Mouse (Mus musculus) bone marrow, adult 2 months (tissue): ENCODE results near the gene Kcnd3.

Source experiments
- CTCF ChIP-seq: fragments of 200-500 bp; IDR thresholded peaks from 2 replicates; pipeline ENCODE4 v1.5.1; 2011; ENCODE audit warnings: low read length, control low read depth; ENCODE audit not compliant: control insufficient read depth, insufficient read depth
- POLR2A ChIP-seq: fragments of 200-500 bp; IDR thresholded peaks from 2 replicates; pipeline ENCODE4 v1.6.1; 2011; ENCODE audit warnings: low read depth, mild to moderate bottlenecking, control low read depth, low read length, borderline replicate concordance; ENCODE audit not compliant: control insufficient read depth

DNA sequence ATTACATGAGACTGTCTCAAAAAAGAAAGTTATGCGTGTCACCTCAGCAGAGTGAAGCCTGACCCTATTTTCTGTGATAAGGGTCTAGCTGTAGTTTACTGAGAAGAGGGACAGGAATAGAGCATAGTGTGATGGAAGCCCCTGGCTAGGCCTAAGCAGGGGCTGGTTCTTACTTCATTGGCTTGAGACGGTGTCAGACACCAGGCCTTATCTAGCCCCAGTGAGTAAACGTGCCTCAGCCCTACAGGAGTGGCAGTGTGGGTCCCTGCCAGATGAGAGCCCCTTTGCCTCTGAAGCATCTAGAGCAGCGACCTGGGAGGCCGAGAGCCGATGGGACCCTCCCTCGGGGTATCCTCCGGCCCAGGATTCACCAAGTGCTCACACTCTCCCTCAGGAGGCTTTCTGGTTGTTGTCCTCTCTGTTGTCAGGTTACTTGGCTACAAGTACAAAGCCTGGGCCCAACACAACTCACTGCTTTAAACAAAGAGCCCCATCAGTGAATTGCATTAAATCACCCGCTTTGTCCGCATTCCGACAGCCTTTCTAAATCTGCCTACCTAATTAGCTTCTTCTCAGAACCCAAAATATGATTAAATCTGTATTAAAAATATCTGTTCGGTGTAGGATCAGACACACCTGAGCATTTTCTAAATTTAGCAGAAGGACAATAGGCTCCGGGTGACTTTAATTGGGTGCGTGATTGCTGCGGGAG is 53.2 kb downstream of the Kcnd3 start:
- TF ChIP-seq POLR2A (no peak), CTCF (no peak)
